Mouse (Mus musculus): Measurements from ENCODE around the gene Vmn1r122.
"Not testable (repeated sequence)": the region's sequence is repeated elsewhere in the genome, so short reads cannot be mapped to it uniquely, and the experiment has no call there.

The Vmn1r122 gene

GRCm38 (mm10) chr7:21134028-21134427 lies at the start of gene Vmn1r122:
TSS of gene Vmn1r122 (minus strand) at chr7:21134128.
- DNase-seq (ENCODE audit: low read depth, low spot score): not testable (repeated sequence)

DNA sequence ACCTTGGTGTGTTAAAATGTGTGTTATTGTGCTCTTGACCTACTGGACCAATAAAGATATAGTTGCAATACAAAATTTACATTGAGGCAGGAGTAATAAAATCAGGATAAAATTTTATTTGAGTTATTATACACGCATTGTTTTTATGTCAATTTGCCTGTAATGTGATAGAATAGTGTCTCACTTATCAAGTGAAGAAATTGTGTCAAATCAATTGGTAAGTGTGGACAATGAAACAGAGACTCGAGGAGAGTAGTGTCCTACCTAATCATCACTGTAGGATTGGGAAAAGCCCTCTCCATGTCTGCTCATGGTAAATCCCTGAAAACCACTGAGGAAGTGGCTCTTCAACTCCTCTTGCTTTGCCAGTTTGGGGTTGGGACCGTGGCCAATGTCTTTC lies 28.0 kb upstream of the Vmn1r122 start, which contains the start of gene Vmn1r123:
Gene Vmn1r123 (plus strand): TSS at position 301 of the 400 bp plus-strand sequence.
- DNase-seq (ENCODE audit: low read depth, low spot score): not testable (repeated sequence)

DNA sequence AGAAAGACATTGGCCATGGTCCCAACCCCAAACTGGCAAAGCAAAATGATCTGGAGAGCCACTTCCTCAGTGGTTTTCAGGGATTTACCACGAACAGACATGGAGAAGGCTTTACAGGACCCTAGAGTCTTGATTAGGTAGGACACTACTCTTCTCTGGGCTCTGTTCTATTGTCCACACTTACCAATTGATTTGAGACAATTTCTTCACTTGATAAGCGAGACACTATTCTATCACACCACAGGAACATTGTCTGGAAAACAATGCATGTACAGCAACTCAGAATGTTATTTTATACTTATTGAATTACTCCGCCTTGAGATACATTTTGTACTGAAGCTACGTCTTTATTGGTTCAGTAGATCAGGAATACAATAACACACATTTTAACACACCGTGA lies 35.5 kb downstream of the Vmn1r122 start, which contains the start of gene Vmn1r121:
Gene Vmn1r121 (minus strand): TSS at position 101 of the 400 bp plus-strand sequence.
- DNase-seq (ENCODE audit: low read depth, low spot score): not testable (repeated sequence)
